Mouse (Mus musculus): ENCODE data around the gene Col4a3bp. TPM values are rescaled to one million over a fixed set of nuclear protein-coding genes. Genes with fewer than 3 reads are reported as not detected.

The Col4a3bp gene
- polyA plus RNA-seq (2017; shearing (Covaris generic)) = 9.0 TPM

DNA sequence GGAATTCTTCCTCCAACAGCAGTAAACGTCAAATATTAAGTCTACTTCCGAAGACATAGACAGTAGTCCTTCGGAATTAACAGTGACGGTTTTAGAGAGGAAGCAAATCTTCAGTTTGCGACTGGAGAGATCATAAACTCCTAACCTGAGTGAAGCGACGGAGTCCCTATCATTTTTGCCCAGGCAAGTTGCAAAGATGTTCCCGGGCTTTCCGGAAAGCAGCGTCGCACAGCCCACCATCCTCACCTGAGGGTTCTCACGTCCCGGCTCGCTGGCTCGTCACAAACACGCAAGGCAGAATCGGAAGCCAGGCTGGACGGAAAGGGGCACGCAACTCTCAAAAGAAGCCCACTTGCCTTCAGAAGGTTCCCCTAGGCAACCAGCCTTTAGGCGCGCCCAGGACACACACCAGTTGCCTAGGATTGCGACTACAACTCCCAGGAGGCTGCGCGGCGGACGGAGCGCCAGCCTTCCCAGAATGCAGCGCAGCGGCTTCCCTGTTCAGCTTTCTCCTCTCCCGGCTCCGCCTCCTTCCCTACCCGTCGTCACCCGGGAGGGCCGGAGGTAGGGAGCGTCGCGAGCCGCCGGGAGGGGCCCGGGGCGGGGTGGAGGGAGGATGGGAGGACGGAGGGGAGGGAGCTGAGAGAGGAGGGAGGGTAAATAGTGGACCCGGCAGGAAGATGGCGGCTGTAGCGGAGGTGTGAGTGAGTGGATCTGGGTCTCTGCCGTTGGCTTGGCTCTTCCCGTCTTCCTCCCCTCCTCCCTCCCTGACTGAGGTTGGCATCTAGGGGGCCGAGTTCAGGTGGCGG lies at the start of gene Col4a3bp, which contains the start of gene Polk:
Gene Col4a3bp, plus strand, starts transcription at position 538 of the 809 bp plus-strand sequence.
Gene Polk, minus strand, starts transcription at position 499 of the 809 bp plus-strand sequence.

GRCm38 (mm10) chr13:96670406-96671077 lies 128.1 kb downstream of the Col4a3bp start, which contains the start of gene Hmgcr:
Gene Hmgcr (minus strand): TSS chr13:96670936.

Other genes with a start within 250 kb of the Col4a3bp start
- gene Poc5, start 154.3 kb upstream of the Col4a3bp start, polyA plus RNA-seq (2017; shearing (Covaris generic)) = 23.7 TPM
- not detected for gene Ankdd1b, start 71.4 kb upstream of the Col4a3bp start, polyA plus RNA-seq (2017; shearing (Covaris generic))
- gene Gm17622, start 51.9 kb upstream of the Col4a3bp start, polyA plus RNA-seq (2017; shearing (Covaris generic)) = not detected
- 27.9 TPM for gene Polk, start within 50 bp of the Col4a3bp start, polyA plus RNA-seq (2017; shearing (Covaris generic))
- gene Hmgcr, start 128.3 kb downstream of the Col4a3bp start, polyA plus RNA-seq (2017; shearing (Covaris generic)) = 99.6 TPM
- not detected for gene Ankrd31, start 205.7 kb downstream of the Col4a3bp start, polyA plus RNA-seq (2017; shearing (Covaris generic))

Measured in activated CD4-positive, CD25-positive, alpha-beta regulatory T cell, adult 9 weeks (primary cell).